Mouse (Mus musculus) adipocyte (in vitro differentiated cells): ENCODE measurements at regions not wholly inside any gene's neighbourhood (a gene's known extent, or its start where the extent isn't known, plus 50 kb on each side); places are given as distances from the start of the nearest gene placed in this dataset.

Experiments
- DNase-seq: peaks from one replicate; pipeline ENCODE4 v3.0.0-alpha.2; 2016; ENCODE audit warnings: low spot score

DNA sequence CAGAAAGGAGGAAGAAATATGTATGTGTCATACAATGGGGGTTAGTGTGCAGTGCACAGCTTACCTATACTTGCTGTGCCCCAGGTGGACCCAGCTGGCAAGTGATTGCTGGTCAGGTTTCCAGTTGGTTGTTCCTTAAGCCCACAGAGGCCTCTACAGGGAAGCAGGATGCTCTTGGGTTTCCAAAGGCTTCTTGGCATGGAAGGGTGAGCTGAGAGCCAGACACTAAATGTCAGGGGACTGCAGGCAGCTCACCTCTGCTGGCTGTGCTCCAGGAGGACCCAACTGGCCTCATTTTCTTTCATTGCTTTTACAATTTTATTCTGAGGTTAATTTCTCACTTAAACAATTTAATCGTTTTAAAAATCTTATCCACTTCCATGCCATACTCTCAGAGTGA lies 108.1 kb downstream of the Gm10184 start:
- no peak for DNase-seq

- no peak for DNase-seq
Measured at GRCm38 (mm10) chr17:89777570-89777969, 132.7 kb downstream of the Gm10184 start.

- DNase-seq, result no peak
Measured at GRCm38 (mm10) chr17:89766229-89766875, 143.9 kb downstream of the Gm10184 start.

DNA sequence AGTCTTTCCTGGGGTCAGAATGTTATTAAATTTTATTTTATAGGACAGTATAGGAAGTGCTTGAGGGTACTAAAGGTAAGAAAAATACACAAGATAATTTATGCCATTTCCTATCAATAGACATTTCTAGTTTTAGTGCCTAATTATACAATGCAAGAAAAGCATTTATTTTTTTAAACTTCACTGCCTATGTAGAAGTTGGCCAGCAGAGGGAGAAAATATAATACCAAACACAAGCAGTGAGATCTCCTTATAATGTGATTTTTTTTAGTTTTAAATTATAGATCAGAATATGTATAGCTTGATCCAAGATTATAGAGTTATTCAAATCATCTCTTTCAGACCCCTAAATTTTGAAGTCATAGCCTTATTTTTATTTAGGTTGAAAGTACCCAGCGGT lies 172.8 kb downstream of the Gm10184 start:
- no peak for DNase-seq

GRCm38 (mm10) chr17:89725534-89725933 lies 184.7 kb downstream of the Gm10184 start:
- DNase-seq, result no peak

DNA sequence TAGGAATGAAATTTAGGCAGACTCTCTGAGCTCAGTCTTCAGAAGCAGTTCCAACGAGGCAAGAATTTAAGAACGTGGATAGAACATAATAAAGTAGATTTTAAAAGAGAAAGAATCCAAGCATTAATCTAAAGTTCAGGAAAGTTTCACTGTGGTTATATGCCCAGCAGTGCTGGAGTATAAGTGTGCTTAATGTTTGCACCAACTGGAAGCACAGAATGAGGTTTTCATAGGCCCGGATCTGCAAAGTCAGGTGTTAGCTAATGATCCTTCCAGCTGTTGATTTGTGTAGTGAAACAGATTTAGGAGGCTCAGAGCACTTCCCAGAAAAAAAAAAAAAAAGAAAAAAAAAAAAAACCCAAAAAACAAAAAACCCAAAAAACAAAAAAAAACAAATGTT lies 228.5 kb downstream of the Gm10184 start:
- no peak for DNase-seq

DNA sequence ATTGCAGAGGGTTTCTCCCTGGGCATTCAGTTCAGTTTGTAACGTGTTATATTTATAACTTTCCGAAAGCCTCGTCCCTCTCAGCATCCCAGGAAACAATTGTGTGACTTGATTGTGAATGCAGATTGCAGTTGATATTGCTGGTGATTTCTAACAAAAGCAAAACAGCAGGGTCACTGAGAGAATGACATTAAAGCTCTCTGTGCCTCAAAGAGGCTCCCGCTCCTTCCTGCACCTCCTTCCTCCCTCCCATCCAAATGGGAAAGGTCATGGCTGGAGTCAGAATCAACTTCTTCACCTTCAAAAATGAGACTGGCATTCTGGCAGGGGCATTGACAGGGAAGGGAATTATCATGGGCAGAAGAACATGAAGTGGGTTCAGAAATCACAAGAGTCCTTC lies 251.9 kb downstream of the Gm10184 start:
- DNase-seq, result no peak

- no peak for DNase-seq
Measured at GRCm38 (mm10) chr17:89656211-89656610, 254.0 kb downstream of the Gm10184 start.

DNA sequence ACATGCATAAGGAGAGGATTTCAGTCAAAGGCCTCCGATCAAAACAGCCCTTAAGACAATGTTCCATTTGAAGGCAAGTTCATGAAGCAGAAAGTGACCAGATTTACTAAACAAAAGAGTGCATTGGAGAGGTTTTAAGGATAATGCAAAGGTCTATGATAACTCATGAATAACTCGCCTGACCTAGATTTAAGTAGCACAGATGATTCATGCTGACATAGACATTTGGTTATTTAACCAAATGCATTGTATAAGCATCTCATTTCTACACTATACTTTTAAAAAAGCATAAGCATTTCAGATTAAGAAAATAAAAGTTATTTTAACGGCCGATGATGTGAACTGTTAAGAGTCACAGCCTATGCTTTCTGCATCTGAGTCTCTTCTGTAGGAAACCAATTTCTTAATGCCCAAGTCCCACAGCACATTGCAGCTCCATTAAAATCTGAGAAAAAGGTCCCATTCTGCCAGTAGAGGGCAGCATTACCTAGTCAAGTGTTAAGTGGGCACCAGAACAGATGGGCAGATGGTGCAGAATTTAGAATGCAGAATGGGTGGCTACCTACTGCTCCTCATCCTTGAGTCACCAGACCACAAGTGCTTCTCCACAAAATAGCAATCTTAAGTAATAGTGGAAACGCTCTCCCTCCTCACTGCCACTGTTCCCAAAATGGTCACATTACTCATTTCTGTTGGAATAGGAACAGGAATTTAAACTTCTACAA lies 256.0 kb downstream of the Gm10184 start:
- peak; percentile 38 for DNase-seq

GRCm38 (mm10) chr17:89646000-89646399 lies 264.2 kb downstream of the Gm10184 start:
- DNase-seq, result no peak
